Mouse (Mus musculus): ENCODE measurements around the gene Noc3l. TPM values are rescaled to one million over a fixed set of nuclear protein-coding genes. Genes with fewer than 3 reads are reported as not detected.

The Noc3l gene
- polyA plus RNA-seq, 1 experiment, result 2.6 TPM

DNA sequence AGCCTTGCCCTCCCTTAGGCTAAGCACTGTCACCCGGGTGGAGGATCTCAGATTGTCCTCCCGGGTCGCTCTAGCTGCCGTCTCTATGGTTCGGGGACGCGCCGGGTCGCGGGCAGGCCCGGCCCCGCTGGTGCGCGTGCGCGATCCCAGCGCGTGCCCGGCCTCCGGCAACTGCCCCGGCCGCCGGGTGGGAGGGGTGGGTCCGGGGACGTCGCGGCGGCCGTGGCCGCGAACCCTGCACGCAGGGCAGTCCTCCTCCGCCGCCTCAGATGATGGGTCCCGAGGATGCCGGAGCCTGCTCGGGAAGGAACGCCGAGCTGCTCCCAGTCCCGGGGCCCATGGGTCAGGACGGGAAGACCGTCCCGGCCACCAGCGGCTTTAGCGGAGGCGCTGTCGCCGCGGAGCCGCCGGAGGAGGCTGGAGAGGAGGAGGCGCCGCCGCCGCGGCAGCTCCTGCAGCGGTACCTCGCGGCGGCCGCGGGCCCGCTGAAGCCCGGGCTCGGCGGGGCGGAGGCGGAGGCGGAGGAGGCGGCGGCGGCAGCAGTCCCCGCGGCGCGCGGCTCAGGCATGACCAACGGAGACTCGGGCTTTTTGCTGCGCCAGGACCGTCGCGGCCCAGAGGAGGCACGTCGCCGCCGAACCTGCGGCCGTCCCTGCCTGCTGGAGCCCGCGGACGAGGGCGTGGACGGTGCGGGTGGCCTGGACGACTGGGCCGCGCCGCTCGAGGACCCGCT is 17.6 kb upstream of the Noc3l start, which contains the start of gene Tbc1d12:
Gene Tbc1d12, plus strand, starts transcription at position 142 of the 733 bp plus-strand sequence.
- 1% methylated on average over 78 of the region's 101 CpGs for WGBS
- peak within 1 kb of the TSS; percentile 91 for H3K4me3 ChIP-seq (ENCODE audit: extremely low read depth, insufficient read depth, insufficient read length)
- H3K27ac ChIP-seq (ENCODE audit: insufficient read depth, low read length), result peak within 1 kb of the TSS; percentile 74
- H3K36me3 ChIP-seq (ENCODE audit: control insufficient read depth, insufficient read depth, low read length), result no peaks in the 10 kb centered on the region
- DNase-seq (ENCODE audit: low read depth in 1 of 2, low spot score in 2 of 2), result peak; percentile 75 to 92
- H3K4me1 ChIP-seq (ENCODE audit: control insufficient read depth, insufficient read depth, insufficient read length), result peaks cover 6% of the 10 kb centered on the region
- TF ChIP-seq POLR2A (IDR thresholded peaks at IDR 0.05; ENCODE audit: low read depth, low read length), result no peak; the same call in 1 of the 2 replicates
- no peak for TF ChIP-seq CTCF (IDR thresholded peaks at IDR 0.05; ENCODE audit: extremely low read depth, insufficient read depth, insufficient read length, insufficient replicate concordance)
- peaks cover 8% of the 10 kb centered on the region for H3K27me3 ChIP-seq (ENCODE audit: control insufficient read depth, insufficient read depth, low read length)

DNA sequence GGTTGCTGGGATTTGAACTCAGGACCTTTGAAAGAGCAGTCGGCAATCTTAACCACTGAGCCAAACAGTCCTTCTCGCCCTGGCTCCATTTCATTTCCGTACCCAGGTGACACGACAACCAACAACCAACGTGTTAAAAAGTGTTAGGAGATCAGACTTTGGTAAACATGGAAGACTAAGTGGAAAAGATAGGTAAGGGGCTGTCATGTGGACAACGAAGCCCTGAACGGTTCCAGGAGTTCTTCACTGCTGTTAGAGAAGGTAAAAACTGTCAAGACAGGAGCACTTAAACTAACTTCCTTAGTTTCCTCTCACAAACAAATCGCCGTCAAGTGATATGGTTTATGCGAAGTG is 17.0 kb upstream of the Noc3l start:
- Histone ChIP-seq H3K27ac (ENCODE audit: insufficient read depth, low read length) (peak overlapping the region; percentile 7; the same call in 1 of the 2 replicates), H3K36me3 (ENCODE audit: control insufficient read depth, insufficient read depth, low read length) (no peaks in the 10 kb centered on the region), H3K4me1 (ENCODE audit: control insufficient read depth, insufficient read depth, insufficient read length) (peaks cover 6% of the 10 kb centered on the region), H3K27me3 (ENCODE audit: control insufficient read depth, insufficient read depth, low read length) (peaks cover 8% of the 10 kb centered on the region), H3K4me3 (ENCODE audit: extremely low read depth, insufficient read depth, insufficient read length) (peak overlapping the region; percentile 91)
- TF ChIP-seq POLR2A (IDR thresholded peaks at IDR 0.05; ENCODE audit: low read depth, low read length) (no peak), CTCF (IDR thresholded peaks at IDR 0.05; ENCODE audit: extremely low read depth, insufficient read depth, insufficient read length, insufficient replicate concordance) (no peak)
- WGBS, result 18% methylated on average over 10 of the region's 10 CpGs
- no peak for DNase-seq (ENCODE audit: low read depth in 1 of 2, low spot score in 2 of 2)

DNA sequence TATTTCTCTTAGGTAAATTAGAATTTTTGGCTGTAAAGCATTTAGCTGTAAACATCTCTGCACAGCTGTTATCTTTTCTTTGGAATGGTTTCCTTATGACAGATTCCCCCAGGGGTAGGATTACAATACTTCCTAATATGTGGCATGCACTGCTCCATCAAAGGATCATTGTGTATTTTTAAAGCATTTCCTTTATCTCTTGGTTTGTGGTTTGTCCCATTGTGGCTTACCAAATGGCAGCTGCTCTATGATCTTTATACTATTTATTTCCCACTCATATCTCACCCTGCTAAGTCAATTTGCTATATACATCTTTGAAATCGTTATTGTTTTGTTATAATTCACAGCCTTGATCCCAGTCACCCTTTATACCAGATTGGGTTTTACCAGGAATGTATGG is 14.2 kb upstream of the Noc3l start:
- no peak overlapping the region for H3K27ac ChIP-seq (ENCODE audit: insufficient read depth, low read length)
- no peak overlapping the region for H3K4me3 ChIP-seq (ENCODE audit: extremely low read depth, insufficient read depth, insufficient read length)
- 44% methylated on average over 1 of the region's 1 CpGs for WGBS
- DNase-seq (ENCODE audit: low read depth in 1 of 2, low spot score in 2 of 2), result no peak
- peaks cover 6% of the 10 kb centered on the region for H3K4me1 ChIP-seq (ENCODE audit: control insufficient read depth, insufficient read depth, insufficient read length)
- no peak for TF ChIP-seq POLR2A (IDR thresholded peaks at IDR 0.05; ENCODE audit: low read depth, low read length)
- TF ChIP-seq CTCF (IDR thresholded peaks at IDR 0.05; ENCODE audit: extremely low read depth, insufficient read depth, insufficient read length, insufficient replicate concordance), result no peak
- H3K36me3 ChIP-seq (ENCODE audit: control insufficient read depth, insufficient read depth, low read length), result no peaks in the 10 kb centered on the region
- peaks cover 8% of the 10 kb centered on the region for H3K27me3 ChIP-seq (ENCODE audit: control insufficient read depth, insufficient read depth, low read length)

DNA sequence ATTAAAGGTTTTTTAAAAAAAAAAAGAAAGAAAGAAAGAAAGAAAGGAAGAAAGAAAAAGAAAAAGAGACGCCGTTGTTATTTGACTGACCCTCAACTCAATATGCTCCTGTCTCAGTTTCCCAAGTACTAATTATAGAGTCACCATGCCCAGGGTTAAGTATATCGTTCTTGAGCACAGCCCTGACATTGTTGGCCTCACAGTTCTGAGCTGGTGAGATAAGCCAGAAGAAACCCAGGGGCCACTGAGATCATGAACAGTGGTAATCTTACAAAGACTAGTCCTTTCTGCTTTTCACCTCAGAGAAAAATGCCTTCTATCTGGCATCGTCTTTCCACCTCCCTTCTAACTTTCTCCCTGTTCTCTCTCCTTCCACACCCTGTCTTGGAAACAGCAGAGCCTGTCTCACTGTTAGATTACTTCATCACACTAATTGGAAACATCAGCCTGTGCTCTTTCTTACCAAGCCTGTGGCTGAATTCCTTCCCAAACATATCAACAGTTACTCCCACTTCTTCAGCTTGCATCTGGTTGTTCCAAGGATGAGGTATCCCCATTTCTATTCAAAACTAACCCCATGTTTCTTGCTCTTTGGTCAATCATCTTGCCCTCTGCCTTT is 1.3 kb upstream of the Noc3l start:
- H3K27ac ChIP-seq (ENCODE audit: insufficient read depth, low read length), result no peak overlapping the region
- no peak overlapping the region for H3K4me3 ChIP-seq (ENCODE audit: extremely low read depth, insufficient read depth, insufficient read length)
- 76% methylated on average over 4 of the region's 4 CpGs for WGBS
- H3K36me3 ChIP-seq (ENCODE audit: control insufficient read depth, insufficient read depth, low read length), result no peaks in the 10 kb centered on the region
- no peaks in the 10 kb centered on the region; the same call in 1 of the 2 replicates for H3K27me3 ChIP-seq (ENCODE audit: control insufficient read depth, insufficient read depth, low read length)
- TF ChIP-seq CTCF (IDR thresholded peaks at IDR 0.05; ENCODE audit: extremely low read depth, insufficient read depth, insufficient read length, insufficient replicate concordance), result no peak
- no peak for TF ChIP-seq POLR2A (IDR thresholded peaks at IDR 0.05; ENCODE audit: low read depth, low read length)
- peaks cover 2% of the 10 kb centered on the region; the same call in 1 of the 2 replicates for H3K4me1 ChIP-seq (ENCODE audit: control insufficient read depth, insufficient read depth, insufficient read length)
- DNase-seq (ENCODE audit: low read depth in 1 of 2, low spot score in 2 of 2), result no peak

DNA sequence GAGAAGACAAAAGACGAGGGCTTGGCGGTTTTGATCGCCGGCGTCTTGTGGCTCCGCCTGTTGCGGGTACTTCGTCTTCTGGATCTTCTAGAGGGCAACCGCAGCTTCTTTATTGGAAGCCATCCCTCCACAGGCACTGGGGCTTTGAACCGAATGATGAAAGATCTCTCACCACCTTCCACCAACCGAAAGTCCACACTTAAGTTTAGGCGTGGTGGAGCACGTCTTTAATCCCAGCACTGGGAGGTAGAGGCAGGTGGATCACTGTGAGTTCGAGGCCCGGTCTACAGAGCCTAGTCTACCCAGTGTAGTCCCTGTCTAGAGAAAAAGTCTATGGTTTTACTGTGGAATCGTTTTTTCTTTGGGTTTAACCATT is 378 bp upstream of the Noc3l start:
- Histone ChIP-seq H3K4me1 (ENCODE audit: control insufficient read depth, insufficient read depth, insufficient read length) (peaks cover 2% of the 10 kb centered on the region; the same call in 1 of the 2 replicates), H3K36me3 (ENCODE audit: control insufficient read depth, insufficient read depth, low read length) (peaks cover 4% of the 10 kb centered on the region), H3K27ac (ENCODE audit: insufficient read depth, low read length) (no peak overlapping the region), H3K27me3 (ENCODE audit: control insufficient read depth, insufficient read depth, low read length) (no peaks in the 10 kb centered on the region; the same call in 1 of the 2 replicates), H3K4me3 (ENCODE audit: extremely low read depth, insufficient read depth, insufficient read length) (peak overlapping the region; percentile 89)
- TF ChIP-seq POLR2A (IDR thresholded peaks at IDR 0.05; ENCODE audit: low read depth, low read length) (no peak), CTCF (IDR thresholded peaks at IDR 0.05; ENCODE audit: extremely low read depth, insufficient read depth, insufficient read length, insufficient replicate concordance) (no peak)
- WGBS, result 13% methylated on average over 16 of the region's 16 CpGs
- no peak for DNase-seq (ENCODE audit: low read depth in 1 of 2, low spot score in 2 of 2)

DNA sequence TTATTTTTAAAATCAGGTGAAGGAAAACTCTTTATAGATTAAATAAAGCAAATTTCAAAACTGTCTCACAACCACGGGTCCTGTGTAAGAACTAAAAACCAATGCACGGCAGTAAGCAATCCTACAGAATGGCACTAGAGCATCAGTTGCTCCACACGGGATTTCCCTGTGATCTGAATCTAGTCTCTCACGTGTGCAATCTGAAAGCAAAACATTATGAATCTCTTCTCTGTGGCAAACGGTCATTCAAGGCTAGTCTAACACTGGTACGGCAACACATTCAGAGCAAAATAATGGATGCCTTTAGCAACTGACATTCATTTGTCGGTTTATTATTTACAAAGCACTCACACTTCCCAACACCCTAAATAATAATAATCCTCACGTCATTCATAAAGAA is 846 bp downstream of the Noc3l start:
- H3K27me3 ChIP-seq (ENCODE audit: control insufficient read depth, insufficient read depth, low read length), result no peaks in the 10 kb centered on the region
- DNase-seq (ENCODE audit: low read depth in 1 of 2, low spot score in 2 of 2), result no peak
- peaks cover 2% of the 10 kb centered on the region; the same call in 1 of the 2 replicates for H3K4me1 ChIP-seq (ENCODE audit: control insufficient read depth, insufficient read depth, insufficient read length)
- peaks cover 7% of the 10 kb centered on the region for H3K36me3 ChIP-seq (ENCODE audit: control insufficient read depth, insufficient read depth, low read length)
- no peak overlapping the region for H3K27ac ChIP-seq (ENCODE audit: insufficient read depth, low read length)
- TF ChIP-seq CTCF (IDR thresholded peaks at IDR 0.05; ENCODE audit: extremely low read depth, insufficient read depth, insufficient read length, insufficient replicate concordance) (no peak), POLR2A (IDR thresholded peaks at IDR 0.05; ENCODE audit: low read depth, low read length) (no peak)
- WGBS, result 23% methylated on average over 8 of the region's 8 CpGs
- H3K4me3 ChIP-seq (ENCODE audit: extremely low read depth, insufficient read depth, insufficient read length), result 0 out of 2 replicates have a peak overlapping the region, but pooled peaks have one; percentile 89

DNA sequence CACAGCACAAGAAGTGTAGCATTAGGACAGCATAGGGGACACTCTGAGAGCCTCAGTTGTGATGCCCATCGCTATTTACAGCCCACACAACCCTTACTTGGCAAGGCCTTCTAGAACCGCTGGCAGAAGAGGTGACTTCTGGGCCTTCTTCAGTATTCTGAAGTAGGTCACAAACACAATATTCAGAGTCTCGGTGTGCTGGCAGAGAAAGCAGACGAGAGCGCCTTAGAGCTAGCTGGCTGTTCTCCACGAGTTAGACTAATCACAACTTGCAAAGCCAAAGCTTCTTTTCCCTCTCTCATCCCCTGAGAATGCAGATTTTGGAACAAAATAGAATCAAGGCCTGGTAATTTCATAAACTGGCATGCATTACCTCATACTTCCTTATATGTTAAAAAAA is 20.2 kb downstream of the Noc3l start:
- no peak overlapping the region for H3K4me3 ChIP-seq (ENCODE audit: extremely low read depth, insufficient read depth, insufficient read length)
- peaks cover 39% of the 10 kb centered on the region for H3K36me3 ChIP-seq (ENCODE audit: control insufficient read depth, insufficient read depth, low read length)
- TF ChIP-seq CTCF (IDR thresholded peaks at IDR 0.05; ENCODE audit: extremely low read depth, insufficient read depth, insufficient read length, insufficient replicate concordance) (no peak), POLR2A (IDR thresholded peaks at IDR 0.05; ENCODE audit: low read depth, low read length) (no peak)
- no peaks in the 10 kb centered on the region for H3K27me3 ChIP-seq (ENCODE audit: control insufficient read depth, insufficient read depth, low read length)
- no peaks in the 10 kb centered on the region for H3K4me1 ChIP-seq (ENCODE audit: control insufficient read depth, insufficient read depth, insufficient read length)
- 89% methylated on average over 6 of the region's 6 CpGs for WGBS
- no peak for DNase-seq (ENCODE audit: low read depth in 1 of 2, low spot score in 2 of 2)
- no peak overlapping the region for H3K27ac ChIP-seq (ENCODE audit: insufficient read depth, low read length)

All from spleen, adult 2 months (tissue).